Mouse (Mus musculus) liver, postnatal 0 days (tissue): Measurements from ENCODE around the gene Vmn1r219.

Experiments
- CTCF ChIP-seq: sonication (generic); IDR thresholded peaks from 2 replicates; pipeline ENCODE4 v1.5.1; 2016; ENCODE audit warnings: antibody characterized with exemption, low read depth
- EP300 ChIP-seq: IDR thresholded peaks from 2 replicates; pipeline ENCODE4 v1.6.1; 2016; ENCODE audit warnings: antibody characterized with exemption, low read depth, mild to moderate bottlenecking

- no peak for TF ChIP-seq CTCF
- TF ChIP-seq EP300, result no peak
Observed at GRCm38 (mm10) chr13:23133501-23133900, 25.6 kb upstream of the Vmn1r219 start.
